ENCODE assay signal across 17 mouse cellular contexts in the genomic region with DNA sequence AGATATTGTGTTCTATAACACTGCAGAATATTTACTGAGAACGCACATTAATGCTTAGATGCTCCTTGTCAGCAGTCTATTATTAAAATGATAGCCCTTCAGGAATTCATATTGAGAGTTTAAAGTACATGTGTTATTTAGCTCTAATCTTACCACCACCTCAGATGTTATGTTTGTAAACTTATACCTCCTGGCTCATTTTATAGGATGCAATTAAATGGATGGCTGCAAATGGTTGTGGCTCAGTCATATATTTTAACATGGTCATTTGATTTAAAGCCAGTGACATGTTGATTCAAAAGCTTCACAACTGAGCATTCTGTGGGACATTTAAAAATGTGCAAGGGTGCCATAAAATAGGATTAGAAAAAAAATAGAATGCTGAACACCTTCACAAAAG.
"Had no signal": no experiment of that assay in that cellular context is flagged by ENCODE, and none has a peak within 500 bp of the region (broad histone marks: within the 10 kb centered on the region; RNA-seq: fewer than 3 reads in every experiment).

No protein-coding gene starts in this region.

- H3K4me1 ChIP-seq: lung, embryonic 15.5 days; megakaryocyte, embryonic 14.5 days; midbrain, embryonic 13.5 days; midbrain, embryonic 15.5 days; neural tube, embryonic 12.5 days; stomach, embryonic 15.5 days had no signal

- DNase-seq: lung, adult 2 months; lung, postnatal 14 days; lung, postnatal 36 days; right cerebral cortex, postnatal 14 days; thymus, adult 2 months; thymus, postnatal 25 days; thymus, postnatal 4 days had no signal

- H3K4me3 ChIP-seq: lung, embryonic 15.5 days; megakaryocyte, embryonic 14.5 days; midbrain, embryonic 13.5 days; midbrain, embryonic 15.5 days; neural tube, embryonic 12.5 days; stomach, embryonic 15.5 days had no signal

- H3K4me2 ChIP-seq: lung, embryonic 15.5 days; midbrain, embryonic 11.5 days; midbrain, embryonic 13.5 days; midbrain, embryonic 15.5 days; neural tube, embryonic 12.5 days; stomach, embryonic 15.5 days had no signal

- H3K36me3 ChIP-seq: lung, embryonic 15.5 days; midbrain, embryonic 13.5 days; midbrain, embryonic 15.5 days; neural tube, embryonic 12.5 days; stomach, embryonic 15.5 days had no signal

- H3K9ac ChIP-seq: lung, embryonic 15.5 days; midbrain, embryonic 13.5 days; midbrain, embryonic 15.5 days; neural tube, embryonic 12.5 days; stomach, embryonic 15.5 days had no signal

- H3K27me3 ChIP-seq: lung, embryonic 15.5 days; megakaryocyte, embryonic 14.5 days; midbrain, embryonic 13.5 days; midbrain, embryonic 15.5 days; neural tube, embryonic 12.5 days; stomach, embryonic 15.5 days had no signal

- H3K27ac ChIP-seq: lung, embryonic 15.5 days; macrophage; midbrain, embryonic 13.5 days; midbrain, embryonic 15.5 days; neural tube, embryonic 12.5 days; stomach, embryonic 15.5 days; stomach, postnatal 0 days had no signal

- ATAC-seq: lung, postnatal 0 days; midbrain, embryonic 13.5 days; midbrain, embryonic 15.5 days had no signal

- H3K9me3 ChIP-seq: lung, embryonic 15.5 days; megakaryocyte, embryonic 14.5 days; midbrain, embryonic 13.5 days; midbrain, embryonic 15.5 days; neural tube, embryonic 12.5 days; stomach, embryonic 15.5 days had no signal
